Mouse (Mus musculus): Measurements from ENCODE around the gene Brd4.

GRCm38 (mm10) chr17:32146718-32147117, 137.8 kb downstream of the Brd4 start:
- TF ChIP-seq CTCF (IDR thresholded peaks at IDR 0.05; ENCODE audit: extremely low read depth, insufficient read length, insufficient replicate concordance, low read depth, low read length): no peak
- no peak for TF ChIP-seq POLR2A (IDR thresholded peaks at IDR 0.05; ENCODE audit: low read depth, low read length)
